Mouse (Mus musculus) hindbrain, postnatal 0 days (tissue): ENCODE measurements around the gene Btrc. TPM values are rescaled to one million over a fixed set of nuclear protein-coding genes. Genes with fewer than 3 reads are reported as not detected.

ENCODE experiments used
- ATAC-seq: fragments of 200-750 bp; cut with Nextera tagmentation; 2 replicates; pipeline ENCODE4 v1.8.0; 2017; ENCODE audit warnings: mild to moderate bottlenecking, moderate TSS enrichment, moderate library complexity
- DNase-seq: peaks from one replicate; pipeline ENCODE4 v3.0.0-alpha.2; 2015; ENCODE audit warnings: low spot score
- H3K27ac ChIP-seq: fragments of 300-500 bp; sonication (generic); 2 replicates; pipeline ENCODE4 v1.5.1; 2014; ENCODE audit warnings: mild to moderate bottlenecking
- H3K27me3 ChIP-seq: fragments of 300-500 bp; sonication (generic); 2 replicates; pipeline ENCODE4 v1.6.1; 2014; ENCODE audit warnings: low read length, mixed read lengths; ENCODE audit not compliant: insufficient read depth
- H3K36me3 ChIP-seq: fragments of 300-500 bp; sonication (generic); 2 replicates; pipeline ENCODE4 v1.6.1; 2014; ENCODE audit warnings: low read length, mixed read lengths; ENCODE audit not compliant: insufficient read depth
- H3K4me1 ChIP-seq: fragments of 300-500 bp; sonication (generic); 2 replicates; pipeline ENCODE4 v1.6.1; 2014; ENCODE audit warnings: antibody characterized with exemption, low read length, mixed read lengths; ENCODE audit not compliant: insufficient read depth
- H3K4me2 ChIP-seq: fragments of 300-500 bp; sonication (generic); 2 replicates; pipeline ENCODE4 v1.6.1; 2014; ENCODE audit warnings: low read depth, mild to moderate bottlenecking, low read length, moderate library complexity, mixed read lengths
- H3K4me3 ChIP-seq: fragments of 300-500 bp; sonication (generic); 2 replicates; pipeline ENCODE4 v1.5.1; 2014; ENCODE audit warnings: low read length
- H3K9ac ChIP-seq: fragments of 300-500 bp; sonication (generic); replicated peaks from 2 replicates; pipeline ENCODE4 v1.6.1; 2014; ENCODE audit warnings: mild to moderate bottlenecking, low read length, moderate library complexity, mixed read lengths
- H3K9me3 ChIP-seq: fragments of 300-500 bp; sonication (generic); 2 replicates; pipeline ENCODE4 v1.6.1; 2016; ENCODE audit warnings: low read length, mixed read lengths
- CTCF ChIP-seq: IDR thresholded peaks from 2 replicates; pipeline ENCODE4 v1.5.1; 2016; ENCODE audit warnings: antibody characterized with exemption, control low read depth, low read depth
- WGBS: fragments of 180-500 bp; shearing (Covaris S2); extraction: QIAGEN DNeasy Blood & Tissue Kit; methylation state at CpG from one replicate; pipeline ENCODE4 v1.1.7; 2014; 5-methylcytosine and 5-hydroxymethylcytosine counted together
- polyA plus RNA-seq: library from polyadenylated mRNA; unstranded; fragments of >200 nt; fragmentation: Nextera tagmentation; extraction: Ambion mirVana; gene quantifications from 2 replicates; pipeline ENCODE4 v1.2.1, GENCODE M21; 2015
- total RNA-seq: library from RNA; depleted of rRNA; stranded (reverse); fragments of >200 nt; gene quantifications from 2 replicates; pipeline ENCODE4 v1.2.3, GENCODE M21; 2014

The Btrc gene
- total and polyA plus RNA-seq, 2 experiments from 2014 or later = 47.9 to 55.3 TPM

DNA sequence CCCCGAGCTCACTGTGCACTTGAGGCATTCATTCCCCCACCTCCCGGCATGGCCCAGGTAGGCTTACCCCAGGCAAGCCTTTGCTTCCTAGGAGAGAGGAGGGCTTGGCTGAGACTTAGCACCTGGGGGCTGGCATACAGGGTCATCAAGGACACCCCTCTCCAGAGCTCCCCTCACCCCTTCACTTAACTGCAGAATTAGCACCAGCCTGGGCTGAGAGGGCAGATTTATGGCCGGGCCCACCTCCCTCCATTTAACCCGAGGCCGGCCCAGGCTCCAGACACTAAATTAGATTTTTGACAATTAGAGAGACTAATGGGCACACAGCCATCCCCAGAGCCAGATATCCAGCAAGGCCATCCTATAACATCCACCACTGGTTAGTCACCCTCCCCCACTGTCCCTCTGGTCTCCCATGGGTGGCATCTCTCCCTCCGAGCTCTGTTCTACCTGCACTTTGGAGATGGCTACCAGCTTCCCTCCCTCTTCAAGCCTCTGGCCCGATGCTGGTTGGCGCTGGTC lies 171.7 kb downstream of the Btrc start:
- TF ChIP-seq CTCF = no peak
- Histone ChIP-seq H3K27ac (no peak overlapping the region), H3K9ac (no peak overlapping the region), H3K9me3 (no peaks in the 10 kb centered on the region), H3K27me3 (no peaks in the 10 kb centered on the region), H3K4me1 (no peaks in the 10 kb centered on the region), H3K4me2 (no peak overlapping the region), H3K4me3 (no peak overlapping the region), H3K36me3 (no peaks in the 10 kb centered on the region; the same call in 1 of the 2 replicates)
- ATAC-seq (no peak), DNase-seq (no peak)
- WGBS = 76% methylated on average over 8 of the region's 8 CpGs

- no peak overlapping the region for H3K27ac ChIP-seq
- DNase-seq = peak; percentile 33
Observed at GRCm38 (mm10) chr19:45535929-45536328, 172.4 kb downstream of the Btrc start.

DNA sequence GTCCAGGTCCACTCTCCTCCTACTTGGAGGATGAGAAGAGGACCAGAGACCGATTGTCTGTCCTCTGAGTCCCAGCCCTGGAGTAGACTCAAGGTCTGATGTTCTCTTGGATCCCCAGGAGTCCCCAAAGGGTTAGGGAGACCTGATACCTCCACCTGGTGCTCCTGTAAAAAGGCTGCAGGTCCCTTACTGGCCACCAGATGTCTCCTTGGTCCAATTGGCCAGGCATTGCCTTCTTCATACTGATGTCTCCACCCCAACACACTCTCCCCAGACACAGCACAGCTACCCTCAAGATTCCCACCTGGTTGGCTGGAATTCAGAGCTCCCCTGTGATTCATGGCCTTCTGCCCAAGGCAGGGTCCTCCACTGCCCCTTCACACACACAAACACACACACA lies 174.0 kb downstream of the Btrc start:
- Histone ChIP-seq H3K9me3 (no peaks in the 10 kb centered on the region), H3K4me2 (no peak overlapping the region), H3K4me1 (peaks cover 8% of the 10 kb centered on the region), H3K4me3 (no peak overlapping the region), H3K27me3 (peaks cover 2% of the 10 kb centered on the region; the same call in 1 of the 2 replicates), H3K27ac (no peak overlapping the region), H3K36me3 (no peaks in the 10 kb centered on the region), H3K9ac (no peak overlapping the region)
- 63% methylated on average over 1 of the region's 1 CpGs for WGBS
- peak; percentile 74 for TF ChIP-seq CTCF
- DNase-seq (peak; percentile 66), ATAC-seq (no peak)

More at GRCm38 (mm10) chr19:45535929-45536328, 172.4 kb downstream of the Btrc start:
- Histone ChIP-seq H3K4me3 (no peak overlapping the region), H3K9ac (no peak overlapping the region), H3K36me3 (no peaks in the 10 kb centered on the region), H3K4me1 (peaks cover under 1% of the 10 kb centered on the region; the same call in 1 of the 2 replicates), H3K4me2 (no peak overlapping the region), H3K9me3 (no peaks in the 10 kb centered on the region), H3K27me3 (no peaks in the 10 kb centered on the region)
- no peak for ATAC-seq
- WGBS = 53% methylated on average over 6 of the region's 6 CpGs
- TF ChIP-seq CTCF = no peak

DNA sequence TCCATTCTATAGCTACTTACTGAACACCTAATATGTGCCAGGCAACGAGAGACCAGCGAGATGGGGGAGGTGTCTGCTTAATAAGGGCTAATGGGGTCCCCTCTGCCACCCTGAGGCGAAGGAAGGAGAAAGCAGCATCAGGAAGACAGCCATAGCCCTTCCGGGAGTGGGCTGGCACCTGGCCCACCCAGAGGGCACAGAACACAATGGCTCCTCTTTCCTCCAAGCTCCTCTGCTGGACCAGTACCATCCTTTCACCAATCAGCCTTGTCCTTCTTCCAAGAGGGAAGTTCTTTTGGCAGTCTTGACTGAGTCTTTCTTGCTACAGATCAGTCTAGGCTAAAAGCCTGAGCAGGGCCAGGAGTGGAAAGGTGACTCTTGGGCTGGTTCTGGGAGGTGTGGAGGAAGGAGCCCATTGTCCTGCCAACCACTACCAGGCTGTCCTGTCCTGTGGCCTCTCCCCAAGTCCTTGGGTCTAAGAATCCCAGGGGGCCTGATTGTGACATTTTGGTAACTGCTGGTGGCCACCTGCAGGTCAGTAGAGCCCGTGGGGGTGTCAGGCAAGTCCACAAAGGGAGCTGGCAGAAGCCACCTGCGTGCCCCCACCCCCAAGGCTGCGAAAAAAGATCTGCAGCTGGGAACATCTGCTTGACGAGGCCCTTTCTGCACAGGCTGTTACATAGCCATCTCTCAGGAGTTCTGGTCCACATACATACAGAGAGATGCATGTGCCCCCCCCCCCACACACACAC lies 177.3 kb downstream of the Btrc start:
- no peaks in the 10 kb centered on the region for H3K9me3 ChIP-seq
- peak; percentile 13; the same call in 1 of the 2 replicates for ATAC-seq
- H3K4me1 ChIP-seq = peaks cover 8% of the 10 kb centered on the region
- peak overlapping the region; percentile 53 for H3K9ac ChIP-seq
- no peaks in the 10 kb centered on the region for H3K36me3 ChIP-seq
- H3K27ac ChIP-seq = peak overlapping the region; percentile 71
- H3K4me2 ChIP-seq = peak overlapping the region; percentile 69
- TF ChIP-seq CTCF = peak; percentile 29; the same call in 1 of the 2 replicates
- DNase-seq = peak; percentile 61
- 11% methylated on average over 8 of the region's 8 CpGs for WGBS
- peaks cover 15% of the 10 kb centered on the region for H3K27me3 ChIP-seq
- H3K4me3 ChIP-seq = peak overlapping the region; percentile 39

- H3K4me1 ChIP-seq = peaks cover 8% of the 10 kb centered on the region
- WGBS = under 1% methylated on average over 42 of the region's 58 CpGs
Observed at GRCm38 (mm10) chr19:45541409-45542041, 178.0 kb downstream of the Btrc start.

DNA sequence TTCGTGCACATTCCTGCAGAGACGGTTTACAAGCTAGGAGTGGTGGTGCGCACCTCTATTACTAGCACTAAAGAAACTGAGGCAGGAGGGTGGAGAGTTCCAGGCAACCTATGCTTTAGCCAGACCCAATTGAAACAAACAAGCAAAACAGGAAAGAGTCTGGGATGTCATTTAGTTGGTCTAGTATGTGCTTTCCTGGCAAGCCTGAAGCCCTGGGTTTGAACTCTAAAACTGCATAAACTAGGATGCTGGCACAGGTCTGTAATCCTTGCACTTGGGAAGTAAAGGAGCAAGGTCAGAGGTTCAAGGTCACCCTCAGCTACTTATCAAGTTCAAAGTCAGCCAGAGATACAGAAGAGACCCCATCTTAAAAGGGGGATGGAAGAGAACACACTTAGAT lies 178.5 kb downstream of the Btrc start:
- 16% methylated on average over 3 of the region's 3 CpGs for WGBS
- H3K27ac ChIP-seq = peak overlapping the region; percentile 71
- peak overlapping the region; percentile 39 for H3K4me3 ChIP-seq
- TF ChIP-seq CTCF = no peak
- H3K4me1 ChIP-seq = peaks cover 8% of the 10 kb centered on the region
- peak overlapping the region; percentile 53; the same call in 1 of the 2 replicates for H3K9ac ChIP-seq
- peaks cover 15% of the 10 kb centered on the region for H3K27me3 ChIP-seq
- DNase-seq (no peak), ATAC-seq (no peak)
- H3K4me2 ChIP-seq = peak overlapping the region; percentile 69
- H3K9me3 ChIP-seq = no peaks in the 10 kb centered on the region
- no peaks in the 10 kb centered on the region for H3K36me3 ChIP-seq

More at GRCm38 (mm10) chr19:45541409-45542041, 178.0 kb downstream of the Btrc start:
- DNase-seq = peak; percentile 82
- peak; percentile 56 for ATAC-seq
- Histone ChIP-seq H3K9me3 (no peaks in the 10 kb centered on the region), H3K4me2 (peak overlapping the region; percentile 69), H3K4me3 (peak overlapping the region; percentile 39), H3K27me3 (peaks cover 15% of the 10 kb centered on the region), H3K27ac (peak overlapping the region; percentile 71), H3K36me3 (no peaks in the 10 kb centered on the region), H3K9ac (peak overlapping the region; percentile 53)
- TF ChIP-seq CTCF = no peak
